ENCODE assay signal across 10 mouse cellular contexts in the genomic region with DNA sequence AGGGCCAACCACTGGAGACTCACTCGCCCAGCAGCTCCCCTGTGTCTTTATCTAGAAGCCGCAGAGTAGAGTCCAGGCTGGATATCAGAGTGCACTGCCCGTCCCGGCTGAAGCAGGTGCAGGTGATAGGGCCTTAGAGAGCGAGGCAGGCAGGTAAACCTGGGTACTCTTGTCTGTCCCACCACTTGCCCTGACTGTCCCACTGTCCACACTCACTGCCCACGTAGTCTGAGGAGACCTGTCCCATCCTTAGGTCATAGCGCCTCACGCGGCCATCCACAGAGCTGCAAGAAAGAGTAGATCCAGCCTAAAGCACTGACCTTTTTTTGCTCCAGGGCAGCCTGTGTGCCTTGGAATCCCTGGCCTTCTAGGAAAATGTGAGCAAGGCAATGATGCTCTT. TPM values are rescaled to one million over a fixed set of nuclear protein-coding genes. Genes with fewer than 3 reads are reported as not detected.
A peak's percentile ranks its signal among the peaks of the same experiment; 100 is the strongest.
DNase-seq lines count a peak whose midpoint lies in the region; ATAC-seq and TF ChIP-seq lines count a peak whose summit lies in the region.
"Had no signal": no experiment of that assay in that cellular context is flagged by ENCODE, and none has a peak within 500 bp of the region (broad histone marks: within the 10 kb centered on the region; RNA-seq: fewer than 3 reads in every experiment).

No protein-coding gene starts in this region.

- no peak overlapping the region for H3K9ac ChIP-seq in kidney, embryonic 15.5 days
- H3K9ac ChIP-seq: embryonic facial prominence, embryonic 13.5 days; lung, embryonic 15.5 days had no signal

- H3K4me3 ChIP-seq in kidney, adult 2 months (ENCODE audit: insufficient read depth, low read depth, low read length) = no peak overlapping the region
- H3K4me3 ChIP-seq in kidney, embryonic 15.5 days (replicated peaks) = no peak overlapping the region
- H3K4me3 ChIP-seq: embryonic facial prominence, embryonic 13.5 days; lung, embryonic 15.5 days had no signal

- H3K27me3 ChIP-seq in kidney, adult 2 months (replicated peaks; ENCODE audit: control insufficient read depth, insufficient read depth, low read length) = no peaks in the 10 kb centered on the region
- H3K27me3 ChIP-seq in kidney, embryonic 15.5 days = no peaks in the 10 kb centered on the region
- H3K27me3 ChIP-seq: embryonic facial prominence, embryonic 13.5 days; lung, embryonic 15.5 days had no signal

- TF ChIP-seq POLR2A in kidney, adult 2 months (IDR thresholded peaks at IDR 0.05; ENCODE audit: low read depth, low read length) = no peak

- no peak for ATAC-seq in kidney, embryonic 15.5 days (replicated peaks; ENCODE audit: low FRiP score)

- H3K36me3 ChIP-seq in kidney, adult 2 months (ENCODE audit: control insufficient read depth, insufficient read depth, low read length) = no peaks in the 10 kb centered on the region
- H3K36me3 ChIP-seq in kidney, embryonic 15.5 days = peaks cover 56% of the 10 kb centered on the region

- no peak overlapping the region for H3K4me2 ChIP-seq in kidney, embryonic 15.5 days
- H3K4me2 ChIP-seq: embryonic facial prominence, embryonic 13.5 days; lung, embryonic 15.5 days had no signal

- no peak overlapping the region for H3K27ac ChIP-seq in kidney, adult 2 months (ENCODE audit: insufficient read depth, low read depth, low read length)
- H3K27ac ChIP-seq in kidney, embryonic 15.5 days = no peak overlapping the region
- H3K27ac ChIP-seq: embryonic facial prominence, embryonic 13.5 days; lung, embryonic 15.5 days had no signal

- peaks cover 10% of the 10 kb centered on the region; the same call in 1 of the 2 replicates for H3K4me1 ChIP-seq in kidney, adult 2 months (ENCODE audit: control insufficient read depth, insufficient read depth, low read length)
- H3K4me1 ChIP-seq in kidney, embryonic 15.5 days = peaks cover 25% of the 10 kb centered on the region

- 79% methylated on average over 9 of the region's 9 CpGs for WGBS in kidney, adult 2 months
- 82% methylated on average over 9 of the region's 9 CpGs for WGBS in kidney, embryonic 15.5 days

- peak; percentile 69 for DNase-seq in kidney, adult 2 months
- peak; percentile 24 for DNase-seq in Muller cell, postnatal 12 days (ENCODE audit: inconsistent ontology term)
- peak; percentile 43 for DNase-seq in brain, adult 2 months (ENCODE audit: low read depth, low spot score)
- DNase-seq in kidney, postnatal 36 days = peak; percentile 51 to 83
- DNase-seq in spleen, postnatal 4 days (ENCODE audit: low spot score in 2 of 2) = peak; percentile 59 to 82
- no peak for DNase-seq in frontal cortex, postnatal 25 days (ENCODE audit: low spot score in 2 of 2)
- DNase-seq in frontal cortex, postnatal 14 days (ENCODE audit: low spot score in 2 of 2) = no peak

- TF ChIP-seq CTCF in kidney, adult 2 months (conservative IDR thresholded peaks at IDR 0.05; ENCODE audit: insufficient read depth, insufficient read length, low read depth, low read length) = peak; percentile 65

- H3K9me3 ChIP-seq in kidney, embryonic 15.5 days (replicated peaks) = no peaks in the 10 kb centered on the region
- H3K9me3 ChIP-seq: embryonic facial prominence, embryonic 13.5 days; lung, embryonic 15.5 days had no signal

RNA-seq across cellular contexts. Expression of gene Dhps, which starts 4.4 kb away (rescaled TPM):
- 26.0 and 30.8 TPM in 2 replicates for polyA plus RNA-seq in kidney, adult 2 months (2012; rRNA removed)
- 68.8 and 72.3 TPM in 2 replicates for polyA plus RNA-seq in kidney, embryonic 15.5 days (2015; fragmentation: Nextera tagmentation; extraction: Ambion mirVana)

RNA-seq across cellular contexts. Expression of gene Wdr83os, which starts 4.5 kb away (rescaled TPM):
- polyA plus RNA-seq in kidney, adult 2 months (2012; rRNA removed) = 141 and 157 TPM in 2 replicates
- 141 TPM in 2 replicates for polyA plus RNA-seq in kidney, embryonic 15.5 days (2015; fragmentation: Nextera tagmentation; extraction: Ambion mirVana)

RNA-seq across cellular contexts. Expression of gene Wdr83, which starts 5.1 kb away (rescaled TPM):
- polyA plus RNA-seq in kidney, adult 2 months (2012; rRNA removed) = 33.7 and 37.7 TPM in 2 replicates
- 43.3 and 45.1 TPM in 2 replicates for polyA plus RNA-seq in kidney, embryonic 15.5 days (2015; fragmentation: Nextera tagmentation; extraction: Ambion mirVana)

RNA-seq across cellular contexts. Expression of gene Man2b1, which starts 7.1 kb away (rescaled TPM):
- polyA plus RNA-seq in kidney, adult 2 months (2012; rRNA removed) = 111 and 116 TPM in 2 replicates
- polyA plus RNA-seq in kidney, embryonic 15.5 days (2015; fragmentation: Nextera tagmentation; extraction: Ambion mirVana) = 39.2 and 41.5 TPM in 2 replicates

RNA-seq across cellular contexts. Expression of gene Gm5741, which starts 8.2 kb away (rescaled TPM):
- polyA plus RNA-seq in kidney, adult 2 months (2012; rRNA removed) = 0.91 TPM in 1 of 2 replicates, not detected in the other
- 0.66 and 0.82 TPM in 2 replicates for polyA plus RNA-seq in kidney, embryonic 15.5 days (2015; fragmentation: Nextera tagmentation; extraction: Ambion mirVana)
- polyA plus RNA-seq: lung, embryonic 15.5 days had no signal

Comparison
In these comparisons a context has a peak if more than half of its experiments do, and no peak if none do; other contexts are left out.
1. DNase-seq: peak in kidney, adult 2 months (single experiment), Muller cell, postnatal 12 days (single experiment), brain, adult 2 months (single experiment), kidney, postnatal 36 days (2 of 2) and spleen, postnatal 4 days (2 of 2); none in frontal cortex, postnatal 25 days (0 of 2) and frontal cortex, postnatal 14 days (0 of 2).